Mouse (Mus musculus) brown adipose tissue, adult 24 weeks (tissue): ENCODE results near the gene Bspry. TPM values are rescaled to one million over a fixed set of nuclear protein-coding genes. Genes with fewer than 3 reads are reported as not detected.
A peak's percentile ranks its signal among the peaks of the same experiment; 100 is the strongest.

Experiments
- H3K27ac ChIP-seq: fragments of 200-500 bp; replicated peaks from 2 replicates; pipeline ENCODE4 v1.5.1; 2012; ENCODE audit warnings: low read depth, mild to moderate bottlenecking, low read length
- H3K4me1 ChIP-seq: fragments of 200-500 bp; 2 replicates; pipeline ENCODE4 v1.6.1; 2012; ENCODE audit warnings: low read length, mixed read lengths; ENCODE audit not compliant: control insufficient read depth, insufficient read depth, insufficient read length
- H3K4me3 ChIP-seq: fragments of 200-500 bp; 2 replicates; pipeline ENCODE4 v1.5.1; 2012; ENCODE audit warnings: low read depth, mild to moderate bottlenecking, low read length, moderate library complexity; ENCODE audit not compliant: insufficient read depth
- polyA plus RNA-seq: library from polyadenylated mRNA; stranded (reverse); fragments of >200 nt; gene quantifications from 2 replicates; pipeline ENCODE4 v1.2.4, GENCODE M21; 2012; ENCODE audit not compliant: missing spikeins, insufficient read depth, insufficient read length

Gene Bspry
- not detected in 2 replicates for polyA plus RNA-seq

- Histone ChIP-seq H3K27ac (no peak within 1 kb of the TSS; the same call in 1 of the 2 replicates), H3K4me1 (no peaks in the 10 kb centered on the region), H3K4me3 (peak within 1 kb of the TSS; percentile 54)
Measured at GRCm38 (mm10) chr4:62479937-62480708, at the start of gene Bspry. Bspry (plus strand) TSS chr4:62480053.

- peaks cover 7% of the 10 kb centered on the region; the same call in 1 of the 2 replicates for H3K4me1 ChIP-seq
- H3K27ac ChIP-seq = no peak overlapping the region
- H3K4me3 ChIP-seq = no peak overlapping the region
Measured at GRCm38 (mm10) chr4:62430678-62431077, 49.2 kb upstream of the Bspry start.

GRCm38 (mm10) chr4:62431522-62431921, 48.3 kb upstream of the Bspry start:
- H3K4me3 ChIP-seq = no peak overlapping the region
- H3K4me1 ChIP-seq = 0 out of 2 replicates have a peak, but pooled peaks cover 3% of the 10 kb centered on the region
- H3K27ac ChIP-seq = no peak overlapping the region

- Histone ChIP-seq H3K27ac (no peak overlapping the region), H3K4me1 (no peaks in the 10 kb centered on the region), H3K4me3 (no peak overlapping the region)
Measured at GRCm38 (mm10) chr4:62433939-62434870, 45.6 kb upstream of the Bspry start.

GRCm38 (mm10) chr4:62435081-62435480, 44.8 kb upstream of the Bspry start, which contains the start of gene Rnf183:
Rnf183 (minus strand) TSS chr4:62435252.
- Histone ChIP-seq H3K4me3 (no peak within 1 kb of the TSS), H3K4me1 (no peaks in the 10 kb centered on the region), H3K27ac (no peak within 1 kb of the TSS)

GRCm38 (mm10) chr4:62437256-62437778, 42.5 kb upstream of the Bspry start:
- Histone ChIP-seq H3K4me1 (no peaks in the 10 kb centered on the region), H3K27ac (no peak overlapping the region), H3K4me3 (no peak overlapping the region)

- Histone ChIP-seq H3K4me3 (no peak overlapping the region), H3K27ac (no peak overlapping the region), H3K4me1 (no peaks in the 10 kb centered on the region)
Measured at GRCm38 (mm10) chr4:62437871-62438270, 42.0 kb upstream of the Bspry start.

GRCm38 (mm10) chr4:62439793-62440192, 40.1 kb upstream of the Bspry start:
- Histone ChIP-seq H3K4me3 (no peak overlapping the region), H3K4me1 (no peaks in the 10 kb centered on the region), H3K27ac (no peak overlapping the region)

GRCm38 (mm10) chr4:62440544-62440943, 39.3 kb upstream of the Bspry start:
- Histone ChIP-seq H3K4me3 (no peak overlapping the region), H3K27ac (no peak overlapping the region), H3K4me1 (no peaks in the 10 kb centered on the region)

GRCm38 (mm10) chr4:62440986-62441385, 38.9 kb upstream of the Bspry start:
- H3K27ac ChIP-seq = no peak overlapping the region
- no peaks in the 10 kb centered on the region for H3K4me1 ChIP-seq

GRCm38 (mm10) chr4:62454995-62455394, 24.9 kb upstream of the Bspry start:
- no peak overlapping the region for H3K4me3 ChIP-seq
- no peaks in the 10 kb centered on the region for H3K4me1 ChIP-seq
- no peak overlapping the region for H3K27ac ChIP-seq

More at GRCm38 (mm10) chr4:62440986-62441385, 38.9 kb upstream of the Bspry start:
- H3K4me3 ChIP-seq = no peak overlapping the region

- Histone ChIP-seq H3K4me1 (no peaks in the 10 kb centered on the region), H3K27ac (no peak overlapping the region), H3K4me3 (no peak overlapping the region)
Measured at GRCm38 (mm10) chr4:62459081-62459480, 20.8 kb upstream of the Bspry start.

- Histone ChIP-seq H3K27ac (no peak overlapping the region), H3K4me1 (no peaks in the 10 kb centered on the region), H3K4me3 (no peak overlapping the region)
Measured at GRCm38 (mm10) chr4:62460348-62460747, 19.5 kb upstream of the Bspry start.

- H3K27ac ChIP-seq = no peak overlapping the region
- H3K4me3 ChIP-seq = no peak overlapping the region
- no peaks in the 10 kb centered on the region for H3K4me1 ChIP-seq
Measured at GRCm38 (mm10) chr4:62463124-62463523, 16.7 kb upstream of the Bspry start.

- Histone ChIP-seq H3K4me3 (no peak overlapping the region), H3K4me1 (no peaks in the 10 kb centered on the region)
Measured at GRCm38 (mm10) chr4:62468158-62468557, 11.7 kb upstream of the Bspry start.

More at GRCm38 (mm10) chr4:62468158-62468557, 11.7 kb upstream of the Bspry start:
- no peak overlapping the region for H3K27ac ChIP-seq
